Mouse (Mus musculus): ENCODE measurements around the gene Ints1. TPM values are rescaled to one million over a fixed set of nuclear protein-coding genes. Genes with fewer than 3 reads are reported as not detected.

Gene Ints1
- polyA plus RNA-seq, 1 experiment from 2014 or later = 11.8 TPM

GRCm38 (mm10) chr5:139734016-139734415 lies 41.5 kb downstream of the Ints1 start:
- WGBS (ENCODE audit: insufficient replicate concordance) = 8% methylated on average over 3 of the region's 3 CpGs
- H3K27me3 ChIP-seq = no peaks in the 10 kb centered on the region
- H3K9ac ChIP-seq = peak overlapping the region; percentile 84
- peaks cover 10% of the 10 kb centered on the region; the same call in 1 of the 2 replicates for H3K36me3 ChIP-seq (replicated peaks)
- peak; percentile 61 for ATAC-seq (ENCODE audit: insufficient read depth)
- peak overlapping the region; percentile 98 for H3K27ac ChIP-seq (replicated peaks)
- H3K4me3 ChIP-seq (replicated peaks) = peak overlapping the region; percentile 76
- H3K4me1 ChIP-seq (replicated peaks) = peaks cover 97% of the 10 kb centered on the region
- peak overlapping the region; percentile 99 for H3K4me2 ChIP-seq
- H3K9me3 ChIP-seq (replicated peaks) = no peaks in the 10 kb centered on the region

DNA sequence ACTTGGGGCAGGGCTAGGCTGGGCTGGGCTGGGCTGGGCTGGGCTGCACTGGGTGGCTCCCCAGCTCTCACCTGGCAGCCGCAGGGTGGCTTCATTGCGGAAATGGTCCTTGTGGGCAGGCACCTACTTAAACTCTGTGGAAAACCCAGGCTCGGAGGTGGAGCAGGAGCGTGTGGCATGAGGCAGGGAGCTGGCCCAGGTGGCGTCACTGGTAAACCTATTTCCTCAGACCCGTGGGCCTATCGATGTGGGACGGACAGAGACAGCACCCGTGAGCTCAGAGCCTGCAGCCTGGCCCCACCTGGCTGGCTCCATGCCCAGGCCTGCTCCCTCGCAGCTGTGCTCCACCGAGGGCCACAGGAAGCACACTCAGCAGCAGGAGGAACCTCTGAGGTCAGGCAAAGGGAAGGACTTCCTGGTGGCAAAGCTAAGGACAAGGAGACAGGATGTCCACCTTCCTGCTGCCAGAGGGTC lies 42.8 kb downstream of the Ints1 start:
- H3K27me3 ChIP-seq = no peaks in the 10 kb centered on the region
- peaks cover 95% of the 10 kb centered on the region for H3K4me1 ChIP-seq (replicated peaks)
- H3K9me3 ChIP-seq (replicated peaks) = no peaks in the 10 kb centered on the region
- peaks cover 22% of the 10 kb centered on the region; the same call in 1 of the 2 replicates for H3K36me3 ChIP-seq (replicated peaks)
- 24% methylated on average over 11 of the region's 11 CpGs for whole genome bisulfite sequencing (ENCODE audit: insufficient replicate concordance)
- peak overlapping the region; percentile 99 for H3K4me2 ChIP-seq
- peak overlapping the region; percentile 76 for H3K4me3 ChIP-seq (replicated peaks)
- H3K9ac ChIP-seq = peak overlapping the region; percentile 84
- H3K27ac ChIP-seq (replicated peaks) = peak overlapping the region; percentile 98
- ATAC-seq (ENCODE audit: insufficient read depth) = no peak

- H3K36me3 ChIP-seq (replicated peaks) = peaks cover 38% of the 10 kb centered on the region; the same call in 1 of the 2 replicates
- no peak overlapping the region for H3K9ac ChIP-seq
- H3K4me3 ChIP-seq (replicated peaks) = no peak overlapping the region
- H3K4me2 ChIP-seq = no peak overlapping the region
- 76% methylated on average over 8 of the region's 8 CpGs for WGBS (ENCODE audit: insufficient replicate concordance)
- ATAC-seq (ENCODE audit: insufficient read depth) = no peak
- no peaks in the 10 kb centered on the region for H3K9me3 ChIP-seq (replicated peaks)
- H3K27me3 ChIP-seq = no peaks in the 10 kb centered on the region
- peaks cover 95% of the 10 kb centered on the region for H3K4me1 ChIP-seq (replicated peaks)
- H3K27ac ChIP-seq (replicated peaks) = peak overlapping the region; percentile 39
Measured at GRCm38 (mm10) chr5:139730712-139731486, 44.6 kb downstream of the Ints1 start.

DNA sequence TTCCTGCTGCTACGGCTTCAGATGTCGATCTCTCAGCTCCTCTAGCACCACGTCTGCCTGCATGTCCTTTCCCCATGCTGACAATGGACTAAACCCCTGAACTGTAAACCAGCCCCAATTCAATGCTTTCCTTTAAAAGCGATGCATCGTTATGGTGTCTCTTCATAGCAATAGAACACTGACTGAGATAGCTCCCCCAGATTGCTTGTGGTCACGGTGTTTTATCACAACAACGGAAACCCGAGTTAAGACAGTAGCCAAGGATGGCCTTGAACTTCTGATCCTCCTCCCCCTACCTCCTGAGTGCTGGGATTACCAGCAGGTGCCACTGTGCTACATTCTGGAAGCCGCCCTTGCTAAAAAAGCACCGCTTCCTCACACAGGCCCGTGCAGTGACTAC lies 48.2 kb downstream of the Ints1 start:
- peaks cover 86% of the 10 kb centered on the region for H3K4me1 ChIP-seq (replicated peaks)
- H3K9me3 ChIP-seq (replicated peaks) = no peaks in the 10 kb centered on the region
- H3K4me3 ChIP-seq (replicated peaks) = no peak overlapping the region
- H3K27ac ChIP-seq (replicated peaks) = peak overlapping the region; percentile 43
- WGBS (ENCODE audit: insufficient replicate concordance) = 43% methylated on average over 11 of the region's 11 CpGs
- no peak for ATAC-seq (ENCODE audit: insufficient read depth)
- no peak overlapping the region for H3K9ac ChIP-seq
- 0 out of 2 replicates have a peak overlapping the region, but pooled peaks have one; percentile 8 for H3K4me2 ChIP-seq
- H3K36me3 ChIP-seq (replicated peaks) = peaks cover 37% of the 10 kb centered on the region
- no peaks in the 10 kb centered on the region for H3K27me3 ChIP-seq

DNA sequence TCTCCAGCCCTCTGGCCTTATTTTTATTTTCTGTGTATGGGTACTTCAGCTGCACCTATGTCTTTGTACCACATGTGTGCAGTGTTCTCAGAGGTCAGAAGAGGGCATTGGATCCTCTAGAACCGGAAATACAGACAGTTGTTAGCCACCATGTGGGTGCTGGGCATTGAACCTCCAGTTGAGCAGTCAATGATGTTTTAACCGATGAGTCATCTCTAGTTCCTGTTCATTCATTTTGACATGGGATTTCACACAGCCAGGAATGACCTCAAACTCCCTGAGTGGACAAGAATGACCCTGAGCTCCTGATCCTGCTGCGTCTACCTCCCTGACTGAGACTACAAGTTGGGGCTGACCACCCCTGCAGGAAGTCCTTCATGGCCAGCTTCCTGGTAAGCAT lies 49.3 kb downstream of the Ints1 start:
- H3K4me2 ChIP-seq = no peak overlapping the region
- peak overlapping the region; percentile 39; the same call in 1 of the 2 replicates for H3K27ac ChIP-seq (replicated peaks)
- ATAC-seq (ENCODE audit: insufficient read depth) = no peak
- H3K4me1 ChIP-seq (replicated peaks) = peaks cover 77% of the 10 kb centered on the region
- 70% methylated on average over 3 of the region's 3 CpGs for WGBS (ENCODE audit: insufficient replicate concordance)
- H3K36me3 ChIP-seq (replicated peaks) = peaks cover 41% of the 10 kb centered on the region
- no peak overlapping the region for H3K9ac ChIP-seq
- no peak overlapping the region for H3K4me3 ChIP-seq (replicated peaks)
- no peaks in the 10 kb centered on the region for H3K9me3 ChIP-seq (replicated peaks)
- H3K27me3 ChIP-seq = no peaks in the 10 kb centered on the region

DNA sequence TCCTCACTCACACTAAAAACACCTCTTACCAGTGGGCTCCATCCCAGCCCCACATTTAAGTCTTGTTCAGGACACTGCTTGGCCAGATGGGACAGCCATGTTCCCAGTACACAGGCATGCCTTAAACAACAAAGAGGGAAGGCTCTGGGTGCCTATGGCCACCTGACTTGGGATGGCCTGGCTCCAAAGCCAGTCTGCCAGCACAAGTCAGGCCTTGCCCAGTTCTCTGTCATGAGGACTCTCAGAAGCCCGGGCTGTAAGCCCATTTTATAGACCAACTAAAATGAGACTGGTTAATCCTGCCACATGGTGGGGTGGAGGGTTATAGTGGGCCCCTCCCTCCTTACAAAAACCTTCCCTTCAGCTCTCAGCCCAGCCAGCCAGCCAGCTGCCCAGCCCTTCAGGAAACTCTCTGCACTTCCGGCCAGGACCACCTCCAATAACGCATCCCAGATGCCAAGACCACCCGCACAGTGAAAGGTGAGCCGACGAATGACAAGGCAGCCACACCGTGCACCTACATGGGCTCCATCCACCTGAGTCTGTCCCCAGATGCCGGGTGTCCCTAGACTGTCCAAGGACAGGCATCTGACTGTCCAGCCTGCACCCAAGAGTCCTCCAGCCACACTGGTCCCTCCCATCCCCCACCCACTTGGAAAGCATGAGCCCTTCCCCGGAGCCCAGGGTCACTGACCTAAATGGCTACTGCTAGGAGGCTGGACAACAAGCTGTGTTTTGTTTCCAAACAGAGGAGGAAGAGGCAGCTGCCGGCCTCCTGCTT lies 50.9 kb downstream of the Ints1 start:
- WGBS (ENCODE audit: insufficient replicate concordance) = 82% methylated on average over 10 of the region's 10 CpGs
- Histone ChIP-seq H3K9me3 (replicated peaks) (no peaks in the 10 kb centered on the region), H3K9ac (no peak overlapping the region), H3K4me3 (replicated peaks) (no peak overlapping the region), H3K4me2 (no peak overlapping the region), H3K4me1 (replicated peaks) (peaks cover 60% of the 10 kb centered on the region), H3K36me3 (replicated peaks) (peaks cover 50% of the 10 kb centered on the region), H3K27me3 (no peaks in the 10 kb centered on the region), H3K27ac (replicated peaks) (peak overlapping the region; percentile 43)
- ATAC-seq (ENCODE audit: insufficient read depth) = no peak

GRCm38 (mm10) chr5:139723113-139723512 lies 52.4 kb downstream of the Ints1 start:
- WGBS (ENCODE audit: insufficient replicate concordance) = 74% methylated on average over 9 of the region's 9 CpGs
- Histone ChIP-seq H3K9me3 (replicated peaks) (no peaks in the 10 kb centered on the region), H3K27ac (replicated peaks) (peak overlapping the region; percentile 53), H3K9ac (no peak overlapping the region), H3K4me2 (no peak overlapping the region), H3K36me3 (replicated peaks) (peaks cover 56% of the 10 kb centered on the region), H3K4me1 (replicated peaks) (peaks cover 48% of the 10 kb centered on the region), H3K27me3 (no peaks in the 10 kb centered on the region), H3K4me3 (replicated peaks) (no peak overlapping the region)
- no peak for ATAC-seq (ENCODE audit: insufficient read depth)

DNA sequence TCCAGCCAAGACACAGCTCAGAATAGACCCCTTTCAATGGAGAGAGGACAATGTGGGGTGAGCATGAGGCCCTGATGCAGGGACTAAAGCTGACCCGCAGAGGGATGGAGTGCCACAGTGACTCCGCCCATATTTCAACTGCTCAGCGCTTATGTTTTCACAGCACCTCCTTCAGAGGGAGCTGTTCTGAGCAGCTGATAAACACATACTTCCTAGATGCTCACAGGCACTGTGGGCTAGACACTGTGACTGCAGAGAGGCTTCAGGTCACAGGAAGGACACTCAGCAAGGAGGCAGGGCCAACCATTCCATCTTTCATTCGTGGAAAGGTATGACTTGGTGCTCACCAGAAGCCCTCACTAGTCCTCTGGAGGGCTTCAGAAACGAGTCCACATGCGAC lies 52.8 kb downstream of the Ints1 start:
- no peaks in the 10 kb centered on the region for H3K27me3 ChIP-seq
- H3K4me2 ChIP-seq = no peak overlapping the region
- H3K9ac ChIP-seq = no peak overlapping the region
- H3K4me3 ChIP-seq (replicated peaks) = no peak overlapping the region
- H3K9me3 ChIP-seq (replicated peaks) = no peaks in the 10 kb centered on the region
- 36% methylated on average over 6 of the region's 6 CpGs for WGBS (ENCODE audit: insufficient replicate concordance)
- peak overlapping the region; percentile 53; the same call in 1 of the 2 replicates for H3K27ac ChIP-seq (replicated peaks)
- peaks cover 56% of the 10 kb centered on the region for H3K36me3 ChIP-seq (replicated peaks)
- peaks cover 44% of the 10 kb centered on the region for H3K4me1 ChIP-seq (replicated peaks)
- ATAC-seq (ENCODE audit: insufficient read depth) = peak; percentile 40

DNA sequence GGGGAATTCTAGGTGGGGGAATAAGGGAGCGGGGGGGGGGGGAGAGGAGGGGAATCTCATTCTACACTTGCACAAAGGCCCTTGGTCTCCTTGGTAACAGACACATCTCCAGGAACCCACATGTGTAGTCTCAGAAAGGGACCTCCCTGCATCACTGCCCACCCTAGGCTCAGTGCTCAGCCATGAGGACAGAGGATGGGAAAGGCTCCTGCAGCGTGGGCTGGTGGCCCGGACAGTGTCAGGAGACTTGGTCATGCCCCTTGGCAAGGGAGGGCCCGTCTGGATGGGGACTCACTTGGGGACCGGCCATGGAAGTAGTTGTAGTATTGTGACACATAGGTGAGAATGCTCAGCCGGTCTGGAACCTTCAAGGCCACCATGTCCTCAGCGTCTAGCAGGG lies 56.5 kb downstream of the Ints1 start:
- Histone ChIP-seq H3K4me1 (replicated peaks) (peaks cover 15% of the 10 kb centered on the region), H3K36me3 (replicated peaks) (peaks cover 74% of the 10 kb centered on the region), H3K9ac (no peak overlapping the region), H3K4me2 (no peak overlapping the region), H3K27me3 (no peaks in the 10 kb centered on the region), H3K27ac (replicated peaks) (peak overlapping the region; percentile 29; the same call in 1 of the 2 replicates), H3K4me3 (replicated peaks) (no peak overlapping the region), H3K9me3 (replicated peaks) (no peaks in the 10 kb centered on the region)
- ATAC-seq (ENCODE audit: insufficient read depth) = no peak
- WGBS (ENCODE audit: insufficient replicate concordance) = 84% methylated on average over 7 of the region's 7 CpGs

DNA sequence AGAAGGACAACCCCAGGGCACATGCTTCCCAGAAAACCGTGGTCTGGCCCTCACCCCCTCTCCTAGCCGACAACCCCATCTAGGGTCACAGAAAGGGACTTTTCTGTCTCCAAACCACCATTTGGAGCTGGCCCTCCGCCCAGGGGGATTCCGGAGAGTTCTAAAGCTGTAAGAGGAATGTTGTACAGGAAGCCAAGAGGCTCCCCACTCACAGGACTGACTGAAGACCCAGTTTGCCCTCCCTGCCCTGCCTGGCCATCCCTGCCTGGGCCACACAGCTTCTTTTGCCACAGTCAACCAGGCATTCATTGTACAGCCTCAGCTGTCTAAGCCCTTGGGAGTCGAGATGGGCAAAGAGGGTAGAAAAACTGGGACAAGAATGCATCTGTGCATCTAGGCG lies 56.9 kb downstream of the Ints1 start:
- peaks cover 13% of the 10 kb centered on the region for H3K4me1 ChIP-seq (replicated peaks)
- no peak for ATAC-seq (ENCODE audit: insufficient read depth)
- H3K36me3 ChIP-seq (replicated peaks) = peaks cover 78% of the 10 kb centered on the region
- no peaks in the 10 kb centered on the region for H3K9me3 ChIP-seq (replicated peaks)
- peak overlapping the region; percentile 29; the same call in 1 of the 2 replicates for H3K27ac ChIP-seq (replicated peaks)
- WGBS (ENCODE audit: insufficient replicate concordance) = 83% methylated on average over 6 of the region's 6 CpGs
- H3K9ac ChIP-seq = no peak overlapping the region
- no peak overlapping the region for H3K4me2 ChIP-seq
- no peak overlapping the region for H3K4me3 ChIP-seq (replicated peaks)
- H3K27me3 ChIP-seq = no peaks in the 10 kb centered on the region

DNA sequence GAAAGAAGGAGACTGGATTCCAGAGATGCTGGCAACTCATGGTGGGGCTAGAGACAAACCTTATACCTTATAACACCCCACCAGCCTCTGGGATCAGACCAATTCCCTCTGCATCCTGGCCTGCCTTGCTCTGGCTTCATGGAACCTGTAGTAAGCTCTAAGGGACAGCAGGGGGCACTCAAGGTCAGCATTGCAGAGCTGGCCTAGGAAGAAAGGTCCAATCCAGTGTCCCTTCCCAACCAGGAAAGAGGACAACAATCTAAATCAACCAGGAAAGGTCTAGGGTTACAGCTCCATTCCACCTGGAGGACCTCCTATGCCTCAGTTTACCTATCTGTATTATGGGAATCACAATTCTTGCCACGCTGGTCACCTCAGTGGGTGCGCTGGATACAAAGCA lies 57.8 kb downstream of the Ints1 start:
- H3K9ac ChIP-seq = no peak overlapping the region
- H3K9me3 ChIP-seq (replicated peaks) = no peaks in the 10 kb centered on the region
- peak; percentile 32; the same call in 1 of the 2 replicates for ATAC-seq (ENCODE audit: insufficient read depth)
- H3K4me1 ChIP-seq (replicated peaks) = peaks cover 5% of the 10 kb centered on the region
- no peaks in the 10 kb centered on the region for H3K27me3 ChIP-seq
- H3K4me3 ChIP-seq (replicated peaks) = no peak overlapping the region
- WGBS (ENCODE audit: insufficient replicate concordance) = 98% methylated on average over 2 of the region's 2 CpGs
- H3K36me3 ChIP-seq (replicated peaks) = peaks cover 85% of the 10 kb centered on the region
- H3K27ac ChIP-seq (replicated peaks) = no peak overlapping the region
- no peak overlapping the region for H3K4me2 ChIP-seq
